Mouse (Mus musculus): ENCODE data around the gene Amt. TPM values are rescaled to one million over a fixed set of nuclear protein-coding genes. Genes with fewer than 3 reads are reported as not detected.
"Not testable (repeated sequence)": the region's sequence is repeated elsewhere in the genome, so short reads cannot be mapped to it uniquely, and the experiment has no call there.

Amt gene
- total RNA-seq, 2 experiments from 2014 or later: 32.1 to 38.0 TPM

- no peak for TF ChIP-seq CTCF (IDR thresholded peaks at IDR 0.05)
Measured at GRCm38 (mm10) chr9:108318462-108318861, 21.8 kb downstream of the Amt start.

GRCm38 (mm10) chr9:108322054-108322453 lies 25.4 kb downstream of the Amt start:
- not testable (repeated sequence) for DNase-seq (ENCODE audit: extremely low spot score in 1 of 2, low spot score in 2 of 2)

More at GRCm38 (mm10) chr9:108318462-108318861, 21.8 kb downstream of the Amt start:
- intact Hi-C loops (cut with DNase I): no loop called here
- no peak overlapping the region for H3K27ac ChIP-seq
- no peak overlapping the region for H3K4me3 ChIP-seq
- DNase-seq (ENCODE audit: extremely low spot score in 1 of 2, low spot score in 2 of 2): no peak

DNA sequence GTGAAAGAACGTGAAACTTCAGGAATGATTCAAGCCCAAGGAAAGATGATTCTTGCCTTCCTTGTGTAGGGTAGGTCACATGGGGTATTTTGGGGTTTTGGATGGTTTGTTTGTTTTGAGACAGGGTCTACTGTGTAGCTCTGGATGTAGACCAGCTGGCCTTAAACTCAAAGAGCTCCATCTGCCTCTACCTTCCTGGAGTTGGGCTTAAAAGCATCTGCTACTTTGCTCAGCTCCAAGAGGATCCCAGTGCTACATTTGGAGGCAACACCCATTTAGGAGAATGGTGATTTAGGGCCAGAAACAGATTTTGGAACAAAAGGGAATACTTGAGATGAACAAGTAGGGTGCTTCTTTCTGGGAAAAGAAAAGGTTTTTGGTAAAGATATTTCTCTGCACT lies 28.1 kb downstream of the Amt start:
- H3K27ac ChIP-seq: no peak overlapping the region
- no peak for TF ChIP-seq CTCF (IDR thresholded peaks at IDR 0.05)
- no peak for DNase-seq (ENCODE audit: extremely low spot score in 1 of 2, low spot score in 2 of 2)
- H3K4me3 ChIP-seq: no peak overlapping the region
- intact Hi-C loops (cut with DNase I): no loop called here

More at GRCm38 (mm10) chr9:108322054-108322453, 25.4 kb downstream of the Amt start:
- intact Hi-C loops (cut with DNase I); H3K27ac ChIP-seq; H3K4me3 ChIP-seq: not testable (repeated sequence)
- TF ChIP-seq CTCF (IDR thresholded peaks at IDR 0.05): peak; percentile 35

GRCm38 (mm10) chr9:108325811-108326210 lies 29.2 kb downstream of the Amt start:
- Histone ChIP-seq H3K4me3 (no peak overlapping the region), H3K27ac (no peak overlapping the region)
- TF ChIP-seq CTCF (IDR thresholded peaks at IDR 0.05): no peak
- DNase-seq (ENCODE audit: extremely low spot score in 1 of 2, low spot score in 2 of 2): no peak
- intact Hi-C loops (cut with DNase I): no loop called here

GRCm38 (mm10) chr9:108337848-108338550 lies 41.3 kb downstream of the Amt start:
- DNase-seq (ENCODE audit: extremely low spot score in 1 of 2, low spot score in 2 of 2): no peak
- intact Hi-C loops (cut with DNase I): loop anchor here (2.0 kb wide), 1 partner anchor 31 kb away; the partner anchor contains the start of genes Rhoa and Tcta
- no peak overlapping the region for H3K4me3 ChIP-seq
- H3K27ac ChIP-seq: peak overlapping the region; percentile 86; the same call in 1 of the 2 replicates
- no peak for TF ChIP-seq CTCF (IDR thresholded peaks at IDR 0.05)

DNA sequence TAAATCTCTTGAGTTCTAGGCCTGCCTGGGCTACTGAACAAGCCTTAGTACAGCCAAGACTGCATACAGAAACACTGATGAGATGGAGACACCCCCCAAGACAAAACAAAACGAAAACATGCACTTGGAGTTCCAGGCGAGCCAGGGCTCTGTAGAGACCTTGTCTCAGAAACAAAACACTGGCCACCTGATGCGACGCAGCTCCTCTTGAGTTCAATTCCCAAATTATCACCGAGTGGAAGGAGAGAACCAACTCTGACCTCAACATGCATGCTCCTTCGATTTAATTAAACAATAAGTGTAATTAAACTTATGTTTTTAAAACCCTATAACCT lies 41.9 kb downstream of the Amt start:
- no peak for DNase-seq (ENCODE audit: extremely low spot score in 1 of 2, low spot score in 2 of 2)
- no peak for TF ChIP-seq CTCF (IDR thresholded peaks at IDR 0.05)
- intact Hi-C loops (cut with DNase I): loop anchor here (2.0 kb wide), 1 partner anchor 32 kb away; the partner anchor contains the start of genes Rhoa and Tcta
- Histone ChIP-seq H3K4me3 (peak overlapping the region; percentile 70), H3K27ac (peak overlapping the region; percentile 86)

- TF ChIP-seq CTCF (IDR thresholded peaks at IDR 0.05): no peak; the same call in 1 of the 2 replicates
- H3K4me3 ChIP-seq: peak within 1 kb of the TSS; percentile 70
- peak; percentile 75 to 83 for DNase-seq (ENCODE audit: extremely low spot score in 1 of 2, low spot score in 2 of 2)
- peak within 1 kb of the TSS; percentile 86 for H3K27ac ChIP-seq
- intact Hi-C loops (cut with DNase I): loop anchor here (2.0 kb wide), 1 partner anchor 32 kb away; the partner anchor contains the start of genes Rhoa and Tcta
Measured at GRCm38 (mm10) chr9:108338886-108339781, 42.5 kb downstream of the Amt start, which contains the start of gene Gpx1. Gene Gpx1 (plus strand): TSS chr9:108338903.

DNA sequence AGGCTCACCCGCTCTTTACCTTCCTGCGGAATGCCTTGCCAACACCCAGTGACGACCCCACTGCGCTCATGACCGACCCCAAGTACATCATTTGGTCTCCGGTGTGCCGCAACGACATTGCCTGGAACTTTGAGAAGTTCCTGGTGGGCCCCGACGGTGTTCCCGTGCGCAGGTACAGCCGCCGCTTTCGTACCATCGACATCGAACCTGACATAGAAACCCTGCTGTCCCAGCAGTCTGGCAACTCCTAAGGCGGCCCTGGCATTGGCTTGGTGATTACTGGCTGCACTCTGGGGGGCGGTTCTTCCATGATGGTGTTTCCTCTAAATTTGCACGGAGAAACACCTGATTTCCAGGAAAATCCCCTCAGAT lies 43.2 kb downstream of the Amt start:
- Histone ChIP-seq H3K4me3 (peak overlapping the region; percentile 70), H3K27ac (peak overlapping the region; percentile 86)
- TF ChIP-seq CTCF (IDR thresholded peaks at IDR 0.05): no peak
- peak in 1 of 2 experiments; percentile 15 for DNase-seq (ENCODE audit: extremely low spot score in 1 of 2, low spot score in 2 of 2)
- intact Hi-C loops (cut with DNase I): loop anchor here (2.0 kb wide), 1 partner anchor 33 kb away; the partner anchor contains the start of genes Rhoa and Tcta

- peak overlapping the region; percentile 86 for H3K27ac ChIP-seq
- intact Hi-C loops (cut with DNase I): no loop called here
Measured at GRCm38 (mm10) chr9:108340258-108341138, 43.8 kb downstream of the Amt start.

GRCm38 (mm10) chr9:108341139-108341475 lies 44.5 kb downstream of the Amt start:
- no peak for DNase-seq (ENCODE audit: extremely low spot score in 1 of 2, low spot score in 2 of 2)
- Histone ChIP-seq H3K4me3 (no peak overlapping the region), H3K27ac (no peak overlapping the region; the same call in 1 of the 2 replicates)
- TF ChIP-seq CTCF (IDR thresholded peaks at IDR 0.05): no peak
- intact Hi-C loops (cut with DNase I): no loop called here

More at GRCm38 (mm10) chr9:108340258-108341138, 43.8 kb downstream of the Amt start:
- peak overlapping the region; percentile 70 for H3K4me3 ChIP-seq
- TF ChIP-seq CTCF (IDR thresholded peaks at IDR 0.05): no peak
- no peak for DNase-seq (ENCODE audit: extremely low spot score in 1 of 2, low spot score in 2 of 2)

GRCm38 (mm10) chr9:108341801-108342200 lies 45.1 kb downstream of the Amt start:
- intact Hi-C loops (cut with DNase I): no loop called here
- no peak for DNase-seq (ENCODE audit: extremely low spot score in 1 of 2, low spot score in 2 of 2)
- peak overlapping the region; percentile 73; the same call in 1 of the 2 replicates for H3K27ac ChIP-seq
- no peak for TF ChIP-seq CTCF (IDR thresholded peaks at IDR 0.05)
- H3K4me3 ChIP-seq: no peak overlapping the region

All from left cerebral cortex, adult 2 months (tissue).